Mouse (Mus musculus) liver (tissue): Measurements from ENCODE around the gene Tet2.

Source experiments
- DNase-seq: peaks from one replicate; pipeline ENCODE4 v3.0.0-alpha.2; 2020; ENCODE audit warnings: mixed read lengths

Tet2 gene

DNA sequence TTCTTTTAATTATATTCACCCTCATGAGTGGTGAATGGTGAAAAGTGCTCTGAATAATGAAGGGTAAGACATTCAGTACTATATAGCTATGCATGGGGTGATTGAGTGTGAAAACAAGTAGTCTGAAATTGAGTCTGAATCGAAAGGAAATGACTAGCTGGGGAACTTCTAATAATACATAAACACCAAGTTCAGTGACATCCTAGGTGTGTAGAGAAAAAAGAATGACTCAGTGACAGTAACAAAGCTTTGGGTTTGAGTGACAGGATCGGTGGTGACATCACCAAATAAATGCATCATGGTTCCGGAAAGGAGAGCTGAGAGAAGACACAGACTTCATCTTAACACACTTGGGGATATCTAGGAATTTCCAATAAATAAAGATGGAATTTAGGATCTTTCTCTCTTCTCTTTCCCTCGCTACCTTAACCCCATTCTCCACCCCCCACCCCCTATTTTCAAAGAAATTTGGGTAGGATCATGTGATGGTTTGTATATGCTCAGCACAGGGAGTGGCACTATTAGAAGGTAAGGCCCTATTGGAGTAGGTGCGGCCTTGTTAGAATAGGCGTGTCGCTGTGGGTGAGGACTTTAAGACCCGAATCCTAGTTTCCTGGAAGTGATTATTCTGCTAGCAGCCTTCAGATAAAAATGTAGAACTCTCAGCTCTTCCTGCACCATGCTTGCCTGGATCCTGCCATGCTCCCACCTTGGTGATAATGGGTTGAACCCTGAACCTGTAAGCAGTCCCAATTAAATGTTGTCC, 29.6 kb downstream of the Tet2 start:
- DNase-seq: no peak

DNA sequence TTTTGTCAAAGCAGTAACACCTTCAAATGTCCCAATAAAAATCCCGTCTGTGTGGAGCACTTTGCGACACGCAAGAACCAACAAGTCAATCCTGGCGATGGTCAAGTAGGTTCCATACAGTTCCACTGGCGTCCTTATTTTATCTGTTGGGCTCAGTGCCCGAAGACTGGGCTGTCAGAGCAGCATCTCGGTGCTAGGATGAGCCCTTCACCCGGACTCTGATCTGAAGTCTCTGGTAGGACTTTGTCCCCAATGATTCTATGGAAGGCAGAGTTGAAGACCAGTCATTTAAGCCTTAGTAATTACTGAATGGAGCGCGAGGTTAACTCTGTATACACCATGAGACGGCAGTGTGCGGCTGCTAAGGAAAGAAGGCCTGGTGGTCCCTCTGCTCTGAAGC, 30.6 kb downstream of the Tet2 start:
- no peak for DNase-seq

DNA sequence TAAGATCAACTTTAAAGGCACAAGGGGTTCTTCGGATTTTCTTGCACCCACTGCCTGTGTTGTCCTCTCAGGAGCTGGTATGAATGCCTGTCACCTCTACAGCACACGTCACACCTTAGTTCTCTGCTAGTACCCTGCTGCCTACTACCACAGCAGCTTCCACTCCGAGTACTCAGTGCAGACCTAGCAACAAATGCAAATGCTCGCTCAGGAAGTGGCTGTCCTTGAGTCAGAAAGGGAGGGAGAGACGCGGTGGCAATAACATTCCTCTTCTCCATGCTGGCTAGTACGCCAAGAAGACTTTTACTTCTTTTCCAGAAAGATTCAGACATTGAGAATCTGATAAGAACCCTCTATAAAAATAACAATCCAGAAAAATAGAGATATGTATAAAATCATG, 31.5 kb downstream of the Tet2 start:
- DNase-seq: no peak

DNA sequence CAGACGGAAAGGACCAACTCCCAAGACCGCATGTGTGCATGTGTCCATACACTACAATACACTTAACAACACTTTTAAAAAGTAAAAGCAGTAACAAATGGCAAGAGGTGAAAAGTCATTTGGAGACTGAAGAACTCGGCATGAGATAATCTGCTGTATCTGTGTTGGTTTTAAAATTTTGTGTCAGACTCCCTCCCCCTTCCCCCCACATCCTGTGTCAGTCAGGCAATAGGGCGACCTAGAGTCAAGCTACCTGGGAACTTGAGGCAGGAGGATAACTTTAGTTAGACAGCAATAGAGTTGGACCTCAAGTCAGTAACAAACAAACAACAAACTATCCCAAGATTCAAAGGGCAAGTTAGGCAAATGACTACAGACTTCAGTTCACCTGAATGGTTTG, 34.6 kb downstream of the Tet2 start:
- DNase-seq: no peak

DNA sequence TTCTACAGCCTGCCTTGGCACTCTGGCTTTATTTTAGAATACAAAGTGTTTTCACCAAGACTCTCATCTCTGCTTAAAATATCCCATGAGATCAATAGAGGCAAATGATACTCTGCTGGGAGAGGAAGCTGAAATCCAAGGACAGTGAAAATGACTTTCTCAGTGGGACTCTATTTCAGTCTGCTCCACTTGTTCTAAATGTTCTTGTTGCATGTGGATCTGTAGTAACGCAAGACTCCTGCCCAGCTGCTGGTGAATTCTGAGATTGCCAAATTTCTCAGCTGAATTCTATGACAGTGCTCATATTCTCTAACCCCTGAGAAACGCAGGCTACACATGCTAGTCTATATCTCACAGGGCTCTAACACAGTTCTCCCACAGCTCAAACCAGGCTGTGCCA, 35.1 kb downstream of the Tet2 start:
- DNase-seq: no peak

DNA sequence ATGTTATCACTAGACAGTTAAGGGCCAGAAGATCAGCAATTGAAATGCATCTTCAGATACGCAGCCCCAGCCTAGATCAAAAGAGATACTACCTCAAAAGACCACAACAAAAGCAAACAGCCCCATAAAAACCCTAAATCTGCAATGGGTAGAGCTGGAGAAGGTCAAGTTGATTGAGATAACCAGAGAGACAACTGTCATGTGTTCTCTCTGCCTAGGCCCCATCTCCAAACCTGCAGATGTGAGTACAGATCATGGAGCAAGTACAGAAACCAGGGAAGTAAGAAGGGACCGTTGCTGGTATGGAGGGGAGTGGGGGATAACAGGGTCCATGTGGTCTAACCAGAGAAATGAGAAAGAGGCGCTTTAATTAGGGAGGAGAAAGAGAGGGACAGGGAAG, 36.1 kb downstream of the Tet2 start:
- no peak for DNase-seq

DNA sequence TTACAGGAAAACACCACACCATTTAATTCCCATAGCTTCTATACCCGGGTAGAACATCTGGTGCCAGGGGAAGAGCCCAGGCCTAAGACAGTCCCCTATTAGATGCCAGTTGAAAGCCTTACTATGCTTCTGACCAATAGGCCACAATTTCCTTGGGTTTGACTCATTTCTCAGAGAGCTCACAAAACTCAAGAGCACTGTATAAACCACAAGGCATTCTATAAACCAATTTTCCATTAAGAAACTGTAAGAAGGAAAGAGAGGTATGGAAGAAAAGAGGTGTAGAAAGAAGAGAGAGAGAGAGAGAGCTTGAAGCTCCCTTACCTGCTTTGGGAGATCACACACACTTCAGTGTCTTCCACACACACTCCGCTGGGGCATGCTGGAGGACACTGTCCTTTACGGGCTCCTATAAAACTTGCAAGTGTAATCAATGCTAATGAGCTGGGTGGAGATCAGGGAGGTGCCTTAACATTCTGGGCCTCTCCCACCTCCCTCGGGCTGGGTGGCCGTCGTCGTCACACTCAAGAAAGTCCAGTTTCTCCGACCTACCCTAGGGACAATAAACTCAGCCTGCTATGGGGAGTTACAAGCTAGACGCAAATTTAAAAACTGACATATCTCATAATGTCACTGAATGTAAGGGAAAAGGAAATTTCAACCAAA, 38.5 kb downstream of the Tet2 start:
- no peak for DNase-seq

DNA sequence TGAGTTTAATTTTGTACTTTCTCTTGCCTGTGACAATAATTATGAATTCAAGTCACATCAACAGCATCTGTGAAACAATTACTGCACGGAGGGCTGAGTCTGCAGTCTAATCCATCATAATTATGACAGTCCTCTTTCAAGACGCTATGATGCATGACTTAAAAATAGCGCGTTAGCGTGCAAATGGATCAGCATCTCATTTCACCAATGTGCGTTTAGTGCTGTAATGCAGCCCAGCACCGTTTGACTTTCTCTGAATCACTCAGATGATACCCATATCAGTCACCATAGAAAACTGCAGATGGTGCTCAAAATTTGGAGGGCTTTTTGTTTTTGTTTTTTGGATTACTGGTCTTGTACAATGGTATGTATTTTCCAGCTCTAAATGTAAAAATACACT, 48.0 kb downstream of the Tet2 start:
- no peak for DNase-seq

DNA sequence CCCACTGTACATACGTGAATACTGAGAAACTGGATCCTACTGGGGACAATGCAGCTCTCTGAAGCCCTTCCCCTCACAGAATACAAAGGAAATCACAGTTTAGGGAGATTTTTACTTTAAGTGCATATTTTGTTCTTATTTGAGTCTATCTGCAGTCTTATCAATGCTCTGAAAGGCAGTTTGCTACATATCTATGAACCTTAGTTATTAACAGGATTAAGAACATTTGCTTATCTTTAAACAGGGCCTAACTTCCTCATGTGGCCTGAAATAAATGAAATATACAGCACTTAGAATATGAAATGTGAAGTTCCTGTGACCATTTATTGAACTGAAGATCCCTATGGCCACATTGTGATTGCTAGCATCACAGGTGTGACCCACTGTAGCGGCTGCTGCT, 53.6 kb downstream of the Tet2 start:
- no peak for DNase-seq

DNA sequence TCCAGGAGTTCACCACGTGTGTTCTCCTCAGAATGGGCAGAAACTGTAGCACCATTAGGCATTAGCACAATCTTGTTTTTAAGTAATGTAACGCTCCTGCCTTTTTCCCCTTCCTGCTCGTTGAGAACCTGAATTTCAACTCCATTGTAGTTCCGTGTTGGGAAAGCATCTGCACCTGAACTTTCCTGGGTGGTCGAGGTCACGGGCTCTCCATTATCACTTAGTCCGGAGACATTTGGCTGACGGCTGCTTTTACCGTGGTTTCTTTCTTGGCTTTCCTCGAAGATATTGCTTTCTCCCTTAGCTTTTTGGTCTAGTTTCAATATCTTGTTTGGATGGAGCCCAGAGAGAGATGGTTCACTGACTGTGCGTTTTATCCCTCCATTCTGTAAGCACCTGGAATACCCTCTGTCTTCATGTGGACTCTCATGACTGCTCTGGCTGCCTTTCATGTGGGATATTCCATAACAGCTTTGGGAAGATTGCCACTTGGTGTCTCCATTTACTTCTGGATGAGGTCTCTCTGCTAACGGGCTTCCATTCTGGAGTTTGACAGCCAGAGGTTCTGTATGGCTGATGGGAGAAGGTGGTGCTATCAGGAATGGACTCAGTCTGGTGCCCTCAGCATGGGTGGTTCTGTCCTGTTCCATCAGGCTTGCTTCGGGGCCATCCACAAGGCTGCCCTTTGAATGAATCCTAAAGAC, 56.8 kb downstream of the Tet2 start:
- DNase-seq: no peak

DNA sequence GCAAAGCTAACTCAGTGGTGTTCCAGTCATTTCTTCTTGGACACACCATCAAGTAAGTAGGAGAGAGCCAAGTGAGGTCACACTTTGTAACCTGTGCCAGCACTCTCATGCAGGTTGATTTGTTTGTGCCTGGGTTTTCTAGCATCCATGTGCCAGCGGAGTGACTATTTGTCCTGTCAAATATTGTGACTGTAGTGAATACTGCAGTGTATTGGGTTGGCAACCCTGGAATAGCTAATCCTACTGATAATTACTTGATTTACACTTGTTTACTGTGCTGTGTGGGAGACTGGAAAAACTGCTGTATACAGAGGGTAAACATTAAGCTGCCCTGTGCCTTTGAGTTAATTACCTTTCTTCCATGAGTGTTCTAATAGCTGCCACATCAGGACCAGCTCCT, 62.1 kb downstream of the Tet2 start:
- DNase-seq: no peak

DNA sequence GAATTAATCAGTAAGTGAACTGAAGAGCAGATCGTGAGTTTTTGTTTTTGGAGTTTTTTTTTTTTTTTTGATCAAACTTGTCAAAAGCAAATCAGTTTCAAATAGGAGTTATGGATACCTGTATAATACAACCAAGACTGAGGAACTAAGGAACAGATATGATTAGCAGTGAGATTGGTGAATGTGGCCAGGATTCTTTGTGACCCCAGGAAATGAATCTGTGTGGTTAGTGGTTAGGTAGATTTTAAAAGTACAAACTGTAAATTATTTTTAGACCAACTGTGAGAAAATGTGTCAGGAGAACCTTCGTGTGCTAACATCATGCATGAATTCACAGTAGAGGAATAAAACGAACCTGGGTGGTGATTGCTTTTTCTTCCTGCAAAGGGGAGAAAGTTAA, 66.0 kb downstream of the Tet2 start:
- no peak for DNase-seq

DNA sequence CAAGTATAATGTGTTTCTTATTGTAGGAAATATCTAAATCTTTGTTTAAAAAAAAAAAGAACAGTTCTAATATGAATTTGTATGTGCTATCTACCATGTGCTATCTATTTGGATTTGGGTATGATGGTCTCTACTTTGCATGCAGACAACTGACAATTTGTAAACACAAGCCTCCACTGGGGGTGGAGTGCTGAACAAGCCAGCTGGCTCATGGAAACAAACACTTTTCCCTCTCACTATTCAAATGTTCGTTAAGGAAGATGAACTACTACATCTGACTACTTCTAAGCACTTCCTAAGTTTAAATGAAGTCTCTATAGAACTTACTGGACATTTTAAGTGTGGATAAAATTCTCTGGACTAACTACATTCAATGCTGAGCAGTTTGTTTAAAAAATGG, 71.2 kb downstream of the Tet2 start:
- no peak for DNase-seq

DNA sequence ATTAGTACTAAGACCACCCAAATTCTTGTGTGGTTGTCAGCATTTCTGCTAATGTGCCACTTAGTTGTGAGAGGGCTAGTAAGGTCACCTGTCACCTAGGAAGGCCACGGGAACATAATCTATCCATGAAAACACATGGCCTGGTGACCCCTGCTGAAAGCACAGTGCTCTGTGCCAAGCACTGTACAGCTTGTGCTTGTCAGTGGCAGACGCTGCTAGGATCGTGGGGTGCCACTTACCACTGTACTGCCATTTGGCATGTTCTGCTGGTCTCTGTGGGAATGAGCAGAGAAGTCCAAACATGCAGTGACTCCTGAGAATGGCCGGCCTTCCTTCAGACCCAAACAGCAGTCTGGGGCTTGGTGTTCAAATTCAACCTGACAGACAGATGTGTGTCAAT, 73.8 kb downstream of the Tet2 start:
- no peak for DNase-seq

DNA sequence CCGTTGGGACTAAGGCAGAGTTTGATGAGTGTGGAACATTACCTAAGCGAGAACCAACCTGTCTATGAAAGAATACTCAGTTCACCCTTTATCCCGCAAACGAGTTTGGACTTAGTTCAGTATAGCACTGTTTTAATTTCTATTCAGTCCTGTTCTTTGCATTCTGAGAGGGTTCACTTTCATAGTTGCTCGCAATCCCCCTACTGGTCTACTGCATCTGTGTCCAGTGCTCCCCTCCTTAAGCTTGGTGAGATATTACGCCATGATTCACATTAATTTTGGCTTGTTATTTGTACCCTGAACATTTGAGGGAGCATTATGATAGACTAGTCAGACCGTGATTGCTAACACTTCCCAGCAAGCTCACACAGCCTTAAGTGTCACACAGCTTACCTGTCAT, 76.1 kb downstream of the Tet2 start:
- no peak for DNase-seq

DNA sequence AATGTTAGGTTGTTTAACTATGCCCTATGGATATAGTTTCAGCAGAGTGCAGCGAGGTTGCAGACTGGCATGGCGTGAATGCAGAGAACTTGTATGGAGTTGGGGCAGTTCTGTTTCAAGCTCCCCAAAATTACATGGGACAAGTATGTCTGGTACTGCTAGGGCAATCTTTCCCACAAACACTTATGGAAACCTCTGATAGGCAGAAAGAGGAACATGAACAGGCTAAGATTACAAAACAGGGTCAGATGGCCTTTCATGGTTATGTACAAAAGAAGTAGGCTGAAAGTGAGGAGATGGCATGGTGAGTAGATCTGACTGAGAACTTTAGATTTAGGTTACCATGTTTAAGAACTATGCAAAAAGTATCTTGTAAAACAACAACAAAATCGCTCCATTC, 81.7 kb downstream of the Tet2 start:
- no peak for DNase-seq

DNA sequence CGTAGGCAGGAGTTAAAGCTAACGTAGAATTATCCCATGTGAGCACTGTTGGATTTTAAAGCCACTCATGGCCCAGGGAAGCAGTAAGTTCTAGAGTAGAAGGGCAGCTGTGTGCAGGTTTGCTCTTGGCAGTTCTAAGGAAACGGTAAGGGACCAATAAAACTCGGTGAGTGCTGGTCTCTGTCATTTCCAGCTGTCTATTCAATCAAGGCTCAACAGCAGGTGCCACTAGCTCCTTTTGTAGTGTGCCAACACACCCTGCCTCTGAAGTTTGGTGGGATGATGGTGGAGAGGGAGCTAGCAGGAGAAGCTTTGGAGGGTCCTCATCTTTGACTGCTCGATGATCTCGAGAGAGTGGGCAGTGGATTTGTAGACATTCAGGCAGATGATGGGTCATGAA, 82.5 kb downstream of the Tet2 start:
- DNase-seq: no peak

DNA sequence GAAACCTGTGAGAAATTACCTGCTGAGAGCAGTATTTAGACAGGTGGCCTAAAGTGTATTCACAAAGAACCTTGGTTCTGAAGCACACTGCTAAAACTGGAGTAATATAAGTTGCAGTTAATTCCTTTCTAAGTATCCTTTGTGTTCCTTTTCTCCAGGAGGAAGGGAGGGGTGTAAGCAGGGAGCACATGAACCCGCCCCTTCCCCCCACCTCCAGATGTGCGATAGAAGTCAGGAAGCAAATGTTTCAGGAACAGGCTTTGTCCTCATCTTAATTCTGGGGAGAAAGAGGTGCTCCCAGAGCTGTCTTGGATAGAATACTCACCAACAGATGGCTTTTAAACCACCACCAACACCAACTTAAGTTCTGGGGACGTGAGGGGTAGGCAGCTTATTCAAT, 82.9 kb downstream of the Tet2 start:
- no peak for DNase-seq

DNA sequence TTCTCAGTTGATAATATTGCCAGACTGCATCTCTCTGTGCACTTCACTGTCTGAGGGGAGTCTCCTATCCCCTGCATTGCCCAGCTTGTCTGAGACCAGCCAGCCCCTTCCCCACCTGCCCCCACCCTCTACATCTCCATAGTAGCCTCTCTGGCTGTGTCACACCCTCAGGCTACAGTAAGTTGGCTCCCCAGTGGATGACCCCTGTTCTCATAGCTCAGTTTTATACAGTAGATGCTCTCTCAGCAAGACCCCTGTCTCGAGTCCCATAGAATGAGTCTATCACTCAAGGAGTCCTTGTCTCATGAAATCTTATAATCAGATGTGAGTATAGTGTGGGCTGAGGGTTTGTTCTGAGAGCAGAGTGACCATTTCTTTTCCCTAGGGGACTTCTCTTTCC, 85.8 kb downstream of the Tet2 start:
- DNase-seq: no peak

DNA sequence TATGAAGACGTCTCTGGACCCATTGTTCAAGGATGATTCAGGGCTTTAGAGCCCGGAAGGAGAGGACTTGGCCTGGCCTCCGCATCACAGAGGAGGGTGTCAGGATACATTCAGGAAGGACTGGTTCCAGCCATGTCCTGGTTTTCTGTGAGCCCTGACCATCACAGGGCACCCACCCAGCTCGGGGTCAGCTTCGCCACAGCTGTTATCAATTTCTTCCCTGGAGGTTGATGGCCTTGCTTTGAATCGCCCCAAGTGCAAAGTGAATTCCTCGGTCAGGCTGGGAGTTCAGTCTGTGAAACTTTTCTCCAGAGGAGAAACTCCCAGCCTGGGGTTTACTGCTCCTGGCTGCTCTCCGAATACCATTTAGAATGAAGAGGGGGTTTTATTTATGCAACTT, 91.0 kb downstream of the Tet2 start:
- no peak for DNase-seq

DNA sequence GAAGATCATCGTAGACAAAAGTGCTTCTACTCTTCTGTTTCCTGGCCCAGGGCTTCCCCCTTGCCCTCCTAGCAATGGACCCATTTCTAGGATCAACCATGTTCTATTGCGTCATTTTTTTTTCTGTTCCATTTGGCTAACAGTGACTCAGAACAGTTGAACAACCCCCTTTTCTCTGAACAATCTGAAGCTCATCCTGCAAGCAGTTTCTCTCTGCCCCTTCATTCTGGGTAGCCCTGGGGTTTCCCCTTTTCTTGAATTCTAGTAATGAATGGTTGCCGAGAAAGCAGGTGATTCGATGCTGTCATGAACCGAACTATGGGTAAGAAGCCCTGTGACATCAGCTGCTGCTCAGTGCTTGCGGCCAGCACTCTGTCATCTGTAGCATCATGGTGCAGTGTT, 108.0 kb downstream of the Tet2 start:
- no peak for DNase-seq

DNA sequence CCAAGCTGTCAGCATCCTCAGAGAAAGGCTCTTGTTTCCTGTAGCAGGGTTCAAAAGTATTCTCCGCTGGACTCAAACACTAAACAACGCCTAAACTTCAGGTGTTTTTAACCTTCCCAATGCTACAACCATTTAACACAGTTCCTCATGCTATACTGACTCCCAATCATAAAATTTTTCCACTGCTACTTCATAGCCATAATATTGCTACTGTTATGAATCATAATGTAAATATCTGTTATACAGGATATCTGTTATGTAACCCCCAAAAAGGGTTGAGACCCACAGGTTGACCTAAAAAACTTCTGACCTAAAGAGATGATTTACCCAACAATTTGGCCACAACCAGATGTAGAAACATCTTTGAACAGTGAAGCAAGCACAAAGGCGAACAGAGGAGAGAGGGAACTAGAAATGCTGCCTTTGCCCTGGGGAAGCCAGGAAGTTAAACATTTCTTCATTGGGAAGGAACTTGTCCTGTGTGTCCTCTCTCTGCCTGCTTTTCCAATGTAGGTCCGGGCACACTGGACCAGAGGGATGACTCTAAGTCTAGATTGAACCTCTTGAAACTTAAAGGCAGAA, 108.6 kb downstream of the Tet2 start:
- DNase-seq: no peak

DNA sequence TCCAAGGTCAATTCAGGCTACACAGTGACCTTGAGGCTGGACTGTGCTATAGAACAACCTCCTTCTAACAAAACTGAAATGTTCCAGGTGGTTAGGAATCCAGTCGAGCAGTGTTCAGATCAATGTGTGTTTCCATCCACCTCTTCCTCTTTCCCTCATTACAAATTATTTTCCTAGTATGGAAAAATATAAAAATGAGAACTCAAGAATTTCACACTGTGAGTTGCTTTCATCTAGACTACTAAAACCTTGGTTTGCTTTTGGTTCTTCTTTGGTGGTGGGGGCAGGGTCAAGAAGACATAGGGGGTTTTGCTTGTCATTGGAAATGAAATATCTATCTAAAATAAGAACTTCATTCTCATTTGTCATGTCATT, 109.2 kb downstream of the Tet2 start:
- no peak for DNase-seq

DNA sequence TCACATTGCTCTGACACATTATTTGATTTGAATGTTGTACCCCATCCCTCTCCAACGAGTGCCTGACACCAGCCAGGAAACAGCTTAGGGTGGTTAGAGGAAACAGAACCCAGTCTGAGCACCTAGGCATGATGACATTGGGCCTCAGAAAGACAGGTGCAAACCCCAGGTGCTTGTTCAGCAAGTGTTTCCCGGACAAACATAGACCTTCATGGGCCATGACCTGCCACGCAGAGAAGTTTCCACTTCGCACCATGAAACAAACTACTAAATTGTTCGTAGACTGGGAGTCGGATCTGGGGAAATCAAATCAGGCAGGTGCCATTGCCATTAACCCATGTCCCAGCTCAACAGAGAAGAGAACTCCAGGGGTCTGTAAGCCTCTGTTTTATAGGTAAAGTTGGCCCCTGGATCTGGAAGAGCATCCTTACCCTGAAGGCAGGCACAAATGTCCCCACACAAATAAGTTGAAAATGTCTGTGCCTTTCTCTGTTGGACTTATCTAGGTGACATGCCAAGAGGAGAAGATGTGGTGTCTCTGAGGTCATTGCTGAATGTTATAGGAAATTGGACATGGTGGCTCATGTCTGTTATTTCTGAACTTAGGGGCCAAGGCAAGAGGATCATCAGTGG, 109.7 kb downstream of the Tet2 start:
- DNase-seq: no peak
